Mouse (Mus musculus) embryonic facial prominence, embryonic 13.5 days (tissue): ENCODE measurements at regions not wholly inside any gene's neighbourhood (a gene's known extent, or its start where the extent isn't known, plus 50 kb on each side); places are given as distances from the start of the nearest gene placed in this dataset.

Experiments
- ATAC-seq: fragments of 200-750 bp; cut with Nextera tagmentation; 2 replicates; pipeline ENCODE4 v1.8.0; 2017; ENCODE audit warnings: low read depth; ENCODE audit not compliant: insufficient number of reproducible peaks, insufficient read depth, low FRiP score, low TSS enrichment
- H3K27ac ChIP-seq: fragments of 300-500 bp; sonication (generic); 2 replicates; pipeline ENCODE4 v1.5.1; 2015; ENCODE audit warnings: moderate library complexity, mild to moderate bottlenecking, inconsistent platforms
- H3K27me3 ChIP-seq: fragments of 300-500 bp; sonication (generic); 2 replicates; pipeline ENCODE4 v1.6.1; 2015; ENCODE audit warnings: mild to moderate bottlenecking, inconsistent platforms
- H3K36me3 ChIP-seq: fragments of 300-500 bp; sonication (generic); 2 replicates; pipeline ENCODE4 v1.6.1; 2015; ENCODE audit warnings: mild to moderate bottlenecking, inconsistent platforms
- H3K4me1 ChIP-seq: fragments of 300-500 bp; sonication (generic); 2 replicates; pipeline ENCODE4 v1.6.1; 2015; ENCODE audit warnings: inconsistent platforms
- H3K4me2 ChIP-seq: fragments of 300-500 bp; sonication (generic); 2 replicates; pipeline ENCODE4 v1.6.1; 2015; ENCODE audit warnings: moderate library complexity, mild to moderate bottlenecking, inconsistent platforms
- H3K4me3 ChIP-seq: fragments of 300-500 bp; sonication (generic); 2 replicates; pipeline ENCODE4 v1.5.1; 2015; ENCODE audit warnings: mild to moderate bottlenecking, inconsistent platforms
- H3K9ac ChIP-seq: fragments of 300-500 bp; sonication (generic); 2 replicates; pipeline ENCODE4 v1.6.1; 2015; ENCODE audit warnings: mild to moderate bottlenecking, inconsistent platforms
- H3K9me3 ChIP-seq: fragments of 300-500 bp; sonication (generic); 2 replicates; pipeline ENCODE4 v1.6.1; 2016; ENCODE audit warnings: inconsistent platforms
- WGBS: fragments of 180-500 bp; shearing (Covaris S2); methylation state at CpG from one replicate; pipeline ENCODE4 v1.1.7; 2015; ENCODE audit warnings: mixed read lengths; 5-methylcytosine and 5-hydroxymethylcytosine counted together

DNA sequence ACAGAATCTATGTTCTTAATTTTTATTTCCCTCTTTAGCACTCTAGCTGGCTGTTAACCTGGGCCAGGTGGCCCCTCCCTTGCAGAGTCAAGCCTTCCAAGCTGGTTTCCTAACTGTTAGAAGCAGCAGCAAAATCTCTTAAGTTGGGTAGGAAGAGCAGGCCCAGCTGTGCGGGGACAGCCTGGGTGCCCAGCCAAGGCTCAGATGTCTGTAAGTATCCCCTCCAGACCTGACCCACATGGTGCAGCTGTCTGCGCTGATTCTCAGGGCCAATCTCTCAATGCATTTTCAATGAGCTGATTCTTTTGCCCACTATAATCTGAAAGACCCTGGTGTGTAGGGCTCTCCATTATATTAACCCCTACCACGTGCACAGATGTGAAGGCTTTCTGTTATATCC is 208.0 kb upstream of the Klf3 start:
- 35% methylated on average over 3 of the region's 3 CpGs for WGBS
- peaks cover 44% of the 10 kb centered on the region for H3K4me1 ChIP-seq
- H3K9me3 ChIP-seq = no peaks in the 10 kb centered on the region
- no peak overlapping the region for H3K4me3 ChIP-seq
- H3K9ac ChIP-seq = no peak overlapping the region
- ATAC-seq = no peak
- no peak overlapping the region for H3K27ac ChIP-seq
- H3K4me2 ChIP-seq = no peak overlapping the region
- H3K27me3 ChIP-seq = no peaks in the 10 kb centered on the region
- H3K36me3 ChIP-seq = no peaks in the 10 kb centered on the region

DNA sequence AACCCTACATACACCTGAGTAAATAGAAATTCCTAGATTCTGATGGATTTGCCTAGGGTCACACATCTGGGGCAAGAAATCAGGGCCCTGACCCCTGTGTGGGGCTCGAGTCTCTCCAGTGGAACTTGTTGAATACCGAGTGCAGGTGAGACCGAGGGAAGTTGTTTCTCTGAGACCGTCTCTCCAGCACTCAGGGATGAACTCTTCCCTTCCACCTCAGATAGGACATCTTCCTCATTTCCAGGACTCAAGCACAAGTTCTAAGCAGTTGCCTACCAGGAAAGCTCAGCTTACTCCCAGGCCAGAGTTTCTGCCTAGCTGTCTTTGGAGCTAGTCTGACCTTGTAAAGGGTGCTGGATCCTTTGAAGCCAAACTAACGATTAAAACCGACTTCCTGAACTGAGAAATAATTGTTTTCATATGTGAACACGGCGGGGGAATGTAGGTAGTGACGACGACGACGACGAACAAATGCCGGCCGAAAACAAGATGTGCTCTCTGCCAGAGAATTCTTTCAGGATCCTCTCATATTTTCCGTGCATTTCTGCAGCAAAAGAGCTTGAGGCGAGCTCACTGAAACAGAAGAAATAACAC is 207.3 kb upstream of the Klf3 start:
- WGBS = 15% methylated on average over 17 of the region's 17 CpGs
- H3K36me3 ChIP-seq = no peaks in the 10 kb centered on the region
- no peaks in the 10 kb centered on the region for H3K27me3 ChIP-seq
- H3K4me1 ChIP-seq = peaks cover 50% of the 10 kb centered on the region
- no peak overlapping the region for H3K4me3 ChIP-seq
- no peak overlapping the region for H3K9ac ChIP-seq
- no peaks in the 10 kb centered on the region for H3K9me3 ChIP-seq
- peak overlapping the region; percentile 24 for H3K4me2 ChIP-seq
- peak overlapping the region; percentile 81 for H3K27ac ChIP-seq
- no peak for ATAC-seq

DNA sequence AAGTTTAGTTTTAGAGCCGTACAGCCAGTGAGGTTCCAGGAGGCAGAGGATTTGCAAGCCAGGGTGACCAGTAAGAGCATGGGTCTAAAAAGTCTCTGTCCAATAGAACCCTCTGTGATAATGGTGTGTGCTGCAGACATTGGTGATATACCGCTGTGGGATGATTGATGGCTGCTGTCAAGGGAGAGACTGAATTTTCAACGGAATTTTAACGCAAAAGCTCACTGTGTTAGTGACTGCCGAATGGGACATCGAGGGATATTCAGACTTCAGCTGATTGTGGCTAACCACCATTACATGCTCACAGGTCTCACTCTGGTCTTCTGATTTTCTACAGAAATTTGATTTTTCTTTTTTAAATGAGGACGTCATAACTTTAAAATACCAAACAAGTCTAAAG is 206.2 kb upstream of the Klf3 start:
- no peak for ATAC-seq
- Histone ChIP-seq H3K4me3 (no peak overlapping the region), H3K27ac (no peak overlapping the region), H3K27me3 (no peaks in the 10 kb centered on the region), H3K4me2 (no peak overlapping the region), H3K4me1 (peaks cover 51% of the 10 kb centered on the region), H3K36me3 (no peaks in the 10 kb centered on the region), H3K9ac (no peak overlapping the region), H3K9me3 (no peaks in the 10 kb centered on the region)
- WGBS = 61% methylated on average over 7 of the region's 7 CpGs

- Histone ChIP-seq H3K27me3 (no peaks in the 10 kb centered on the region), H3K4me3 (no peak overlapping the region), H3K9me3 (no peaks in the 10 kb centered on the region), H3K4me1 (peaks cover 51% of the 10 kb centered on the region), H3K27ac (no peak overlapping the region), H3K36me3 (no peaks in the 10 kb centered on the region), H3K9ac (no peak overlapping the region), H3K4me2 (no peak overlapping the region)
- ATAC-seq = no peak
- WGBS = 63% methylated on average over 3 of the region's 3 CpGs
Measured at GRCm38 (mm10) chr5:64597451-64597850, 205.7 kb upstream of the Klf3 start.

GRCm38 (mm10) chr5:64598606-64599005 is 204.6 kb upstream of the Klf3 start:
- H3K9ac ChIP-seq = no peak overlapping the region
- no peaks in the 10 kb centered on the region for H3K36me3 ChIP-seq
- no peak overlapping the region for H3K4me2 ChIP-seq
- WGBS = 84% methylated on average over 3 of the region's 3 CpGs
- no peak overlapping the region for H3K27ac ChIP-seq
- H3K9me3 ChIP-seq = no peaks in the 10 kb centered on the region
- H3K4me1 ChIP-seq = peaks cover 51% of the 10 kb centered on the region
- H3K4me3 ChIP-seq = no peak overlapping the region
- ATAC-seq = no peak
- H3K27me3 ChIP-seq = no peaks in the 10 kb centered on the region

GRCm38 (mm10) chr5:64599015-64599414 is 204.2 kb upstream of the Klf3 start:
- H3K4me2 ChIP-seq = no peak overlapping the region
- H3K36me3 ChIP-seq = no peaks in the 10 kb centered on the region
- peak overlapping the region; percentile 33; the same call in 1 of the 2 replicates for H3K27ac ChIP-seq
- WGBS = 72% methylated on average over 3 of the region's 3 CpGs
- peaks cover 48% of the 10 kb centered on the region for H3K4me1 ChIP-seq
- H3K9me3 ChIP-seq = no peaks in the 10 kb centered on the region
- ATAC-seq = no peak
- H3K27me3 ChIP-seq = no peaks in the 10 kb centered on the region
- no peak overlapping the region for H3K4me3 ChIP-seq
- H3K9ac ChIP-seq = no peak overlapping the region

DNA sequence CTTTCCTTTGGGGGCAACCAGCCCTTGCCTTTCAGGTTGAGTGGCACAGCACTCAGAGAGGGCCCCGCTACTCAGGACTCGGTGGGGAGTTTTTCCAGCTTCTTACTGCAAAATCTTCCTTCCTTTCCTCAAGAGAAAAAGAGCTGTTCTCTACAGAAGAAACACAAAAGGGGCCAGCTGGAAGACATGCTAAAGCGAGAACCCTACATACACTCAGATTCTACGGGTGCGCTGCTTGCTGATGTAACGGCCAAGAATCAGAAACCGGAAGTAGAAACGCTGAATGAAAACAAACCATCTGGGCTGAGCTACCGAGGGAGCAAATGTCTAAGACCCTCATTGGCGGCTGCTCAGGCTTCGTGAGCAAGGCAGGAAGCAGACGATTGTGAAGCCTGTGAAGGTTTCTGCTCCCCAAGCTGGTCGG is 203.3 kb upstream of the Klf3 start:
- ATAC-seq = no peak
- Histone ChIP-seq H3K4me1 (peaks cover 40% of the 10 kb centered on the region), H3K9ac (peak overlapping the region; percentile 52)

GRCm38 (mm10) chr5:64600392-64600791 is 202.8 kb upstream of the Klf3 start:
- Histone ChIP-seq H3K36me3 (no peaks in the 10 kb centered on the region), H3K27me3 (no peaks in the 10 kb centered on the region), H3K4me3 (peak overlapping the region; percentile 14), H3K9me3 (no peaks in the 10 kb centered on the region), H3K27ac (peak overlapping the region; percentile 79), H3K4me1 (peaks cover 34% of the 10 kb centered on the region), H3K4me2 (peak overlapping the region; percentile 48), H3K9ac (no peak overlapping the region)
- ATAC-seq = no peak
- WGBS = 42% methylated on average over 7 of the region's 7 CpGs

More for the DNA sequence above, 203.3 kb upstream of the Klf3 start:
- Histone ChIP-seq H3K36me3 (no peaks in the 10 kb centered on the region), H3K4me2 (peak overlapping the region; percentile 48), H3K4me3 (peak overlapping the region; percentile 14), H3K27ac (peak overlapping the region; percentile 79), H3K9me3 (no peaks in the 10 kb centered on the region), H3K27me3 (no peaks in the 10 kb centered on the region)
- WGBS = 33% methylated on average over 13 of the region's 13 CpGs

- H3K4me2 ChIP-seq = no peak overlapping the region
- no peaks in the 10 kb centered on the region for H3K27me3 ChIP-seq
- no peak overlapping the region for H3K27ac ChIP-seq
- no peaks in the 10 kb centered on the region for H3K9me3 ChIP-seq
- H3K4me1 ChIP-seq = peaks cover 30% of the 10 kb centered on the region
- H3K4me3 ChIP-seq = no peak overlapping the region
- H3K36me3 ChIP-seq = no peaks in the 10 kb centered on the region
- H3K9ac ChIP-seq = no peak overlapping the region
- 47% methylated on average over 2 of the region's 2 CpGs for WGBS
- ATAC-seq = no peak
Measured at GRCm38 (mm10) chr5:64600811-64601210, 202.4 kb upstream of the Klf3 start.

- 75% methylated on average over 8 of the region's 8 CpGs for whole genome bisulfite sequencing
Measured at GRCm38 (mm10) chr5:64601285-64601684, 201.9 kb upstream of the Klf3 start.

DNA sequence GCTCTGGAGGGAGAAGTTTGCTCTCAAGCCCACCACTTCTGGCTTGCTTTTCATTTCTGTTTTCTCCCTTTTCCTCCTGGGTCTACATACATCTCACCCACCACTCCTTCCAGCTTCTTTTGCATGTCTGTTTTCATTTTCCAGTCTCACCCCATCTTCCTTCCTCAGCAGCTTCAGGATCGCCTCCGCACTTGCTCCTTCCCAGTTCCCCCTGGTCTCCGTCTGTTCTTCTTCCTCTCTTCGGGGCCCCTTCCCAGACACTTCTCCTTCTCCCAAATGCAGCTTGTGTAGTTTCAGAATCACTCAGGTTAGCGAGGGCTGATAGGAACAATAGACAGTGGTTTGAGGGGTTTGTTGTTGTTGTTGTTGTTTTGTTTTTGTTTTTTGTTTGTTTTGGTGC is 201.4 kb upstream of the Klf3 start:
- H3K4me2 ChIP-seq = no peak overlapping the region
- H3K27ac ChIP-seq = peak overlapping the region; percentile 29; the same call in 1 of the 2 replicates
- no peaks in the 10 kb centered on the region for H3K36me3 ChIP-seq
- peaks cover 22% of the 10 kb centered on the region for H3K4me1 ChIP-seq
- H3K27me3 ChIP-seq = no peaks in the 10 kb centered on the region
- no peak overlapping the region for H3K4me3 ChIP-seq
- 82% methylated on average over 5 of the region's 5 CpGs for WGBS
- no peaks in the 10 kb centered on the region for H3K9me3 ChIP-seq
- no peak for ATAC-seq
- no peak overlapping the region for H3K9ac ChIP-seq

More at GRCm38 (mm10) chr5:64601285-64601684, 201.9 kb upstream of the Klf3 start:
- no peak overlapping the region for H3K4me3 ChIP-seq
- no peaks in the 10 kb centered on the region for H3K9me3 ChIP-seq
- H3K36me3 ChIP-seq = no peaks in the 10 kb centered on the region
- H3K9ac ChIP-seq = no peak overlapping the region
- no peak for ATAC-seq
- no peaks in the 10 kb centered on the region for H3K27me3 ChIP-seq
- peaks cover 25% of the 10 kb centered on the region for H3K4me1 ChIP-seq
- no peak overlapping the region for H3K4me2 ChIP-seq
- H3K27ac ChIP-seq = peak overlapping the region; percentile 29; the same call in 1 of the 2 replicates

DNA sequence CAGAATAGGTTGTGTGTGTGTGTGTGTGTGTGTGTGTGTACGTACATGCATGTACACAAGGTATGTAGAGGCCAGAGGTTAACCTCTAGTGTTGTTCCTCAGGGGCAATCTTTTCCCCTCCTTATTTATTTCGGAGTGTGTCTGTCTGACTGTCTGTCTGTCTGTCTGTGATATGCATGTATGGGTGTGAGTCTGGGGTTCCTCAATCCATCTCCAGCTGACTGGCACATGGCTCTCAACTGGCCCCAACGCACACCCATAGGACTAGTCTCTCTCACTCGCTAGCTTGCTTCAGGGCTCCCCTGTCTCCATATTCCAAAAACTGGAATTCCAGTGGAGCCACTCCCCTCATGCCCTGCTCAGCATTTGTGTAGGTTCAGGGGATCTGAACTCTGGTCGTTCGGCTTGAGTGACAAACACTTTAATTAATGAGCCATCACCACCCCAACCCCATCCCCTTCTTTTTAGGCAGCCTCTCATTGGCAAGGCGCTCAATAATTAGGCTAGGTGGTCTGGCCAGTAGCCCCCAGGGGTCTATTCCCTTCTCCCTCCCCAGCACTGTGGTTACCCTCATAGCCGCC is 200.7 kb upstream of the Klf3 start:
- 83% methylated on average over 8 of the region's 8 CpGs for WGBS
- H3K27ac ChIP-seq = no peak overlapping the region

More for the DNA sequence above, 200.7 kb upstream of the Klf3 start:
- no peak for ATAC-seq
- Histone ChIP-seq H3K9me3 (no peaks in the 10 kb centered on the region), H3K4me2 (no peak overlapping the region), H3K27me3 (no peaks in the 10 kb centered on the region), H3K4me1 (peaks cover 16% of the 10 kb centered on the region), H3K36me3 (no peaks in the 10 kb centered on the region), H3K4me3 (no peak overlapping the region), H3K9ac (no peak overlapping the region)
